Mouse (Mus musculus) CH12.LX (cell line): ENCODE measurements around the gene Ifitm5.

Source experiments
- BHLHE40 ChIP-seq: IDR thresholded peaks from 2 replicates; pipeline ENCODE4 v1.6.1; 2011; ENCODE audit warnings: mild to moderate bottlenecking, low read depth, low read length, improper control_type of control experiment
- CTCF ChIP-seq, 2 experiments: IDR thresholded peaks in 1 of 2; conservative IDR thresholded peaks in 1 of 2; 2 replicates each; pipeline ENCODE4 v1.5.1; 2011 to 2012; ENCODE audit warnings: low read depth in 2 of 2, low read length in 2 of 2, improper control_type of control experiment in 1 of 2, inconsistent platforms in 1 of 2, mild to moderate bottlenecking in 1 of 2, moderate library complexity in 1 of 2

DNA sequence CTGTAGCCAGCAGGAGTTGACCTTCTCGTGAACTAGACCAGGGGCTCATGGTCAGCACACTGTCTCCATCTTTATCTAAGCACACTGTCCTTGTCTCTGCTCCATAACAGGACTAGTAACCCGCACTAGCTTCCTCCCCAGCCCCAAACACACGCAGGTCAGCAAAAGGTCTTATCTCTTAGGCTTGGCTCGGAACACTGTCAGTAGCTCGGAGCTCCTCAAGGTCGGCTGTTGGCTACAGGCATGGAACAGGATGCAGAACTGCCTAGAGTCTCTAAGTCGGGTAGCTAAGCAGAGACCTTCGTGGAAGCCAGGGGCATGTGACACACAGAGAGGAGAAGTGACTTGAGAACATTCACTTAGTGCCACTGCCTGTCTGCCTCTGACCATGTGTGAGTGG is 1.9 kb downstream of the Ifitm5 start:
- TF ChIP-seq CTCF (conservative IDR thresholded peaks at IDR 0.05 in 1 of 2, IDR thresholded peaks at IDR 0.05 in 1 of 2; ENCODE audit: low read depth in 2 of 2, low read length in 2 of 2) = no peak
- no peak for TF ChIP-seq BHLHE40
